Mouse (Mus musculus) 3T3-L1 (cell line): ENCODE results near the gene Ifnl3.
"Not testable (repeated sequence)": the region's sequence is repeated elsewhere in the genome, so short reads cannot be mapped to it uniquely, and the experiment has no call there.

Experiments
- DNase-seq: peaks from one replicate; pipeline ENCODE4 v3.0.0-alpha.2; 2015; ENCODE audit warnings: low read depth, low spot score

The Ifnl3 gene

GRCm38 (mm10) chr7:28522536-28522935 is at the start of gene Ifnl3:
Ifnl3 (plus strand) TSS chr7:28522836.
- DNase-seq = not testable (repeated sequence)

- no peak for DNase-seq
Measured at GRCm38 (mm10) chr7:28476191-28476590, 46.4 kb upstream of the Ifnl3 start.

- no peak for DNase-seq
Measured at GRCm38 (mm10) chr7:28477363-28477762, 45.3 kb upstream of the Ifnl3 start.

GRCm38 (mm10) chr7:28478854-28479253 is 43.8 kb upstream of the Ifnl3 start:
- no peak for DNase-seq

- no peak for DNase-seq
Measured at GRCm38 (mm10) chr7:28482854-28483253, 39.8 kb upstream of the Ifnl3 start.

- no peak for DNase-seq
Measured at GRCm38 (mm10) chr7:28484192-28484591, 38.4 kb upstream of the Ifnl3 start.

GRCm38 (mm10) chr7:28488030-28488491 is 34.6 kb upstream of the Ifnl3 start:
- DNase-seq = peak; percentile 21

GRCm38 (mm10) chr7:28490410-28490809 is 32.2 kb upstream of the Ifnl3 start:
- DNase-seq = peak; percentile 6

GRCm38 (mm10) chr7:28490903-28491302 is 31.7 kb upstream of the Ifnl3 start:
- DNase-seq = no peak

- no peak for DNase-seq
Measured at GRCm38 (mm10) chr7:28492310-28492709, 30.3 kb upstream of the Ifnl3 start.

- no peak for DNase-seq
Measured at GRCm38 (mm10) chr7:28495426-28495825, 27.2 kb upstream of the Ifnl3 start.

- DNase-seq = peak; percentile 31
Measured at GRCm38 (mm10) chr7:28505585-28505984, 17.1 kb upstream of the Ifnl3 start.

GRCm38 (mm10) chr7:28509121-28509520 is 13.5 kb upstream of the Ifnl3 start:
- not testable (repeated sequence) for DNase-seq

- not testable (repeated sequence) for DNase-seq
Measured at GRCm38 (mm10) chr7:28510405-28510974, 12.1 kb upstream of the Ifnl3 start, which contains the start of gene Ifnl2. Ifnl2 (minus strand) TSS chr7:28510455.

GRCm38 (mm10) chr7:28511441-28511840 is 11.2 kb upstream of the Ifnl3 start:
- no peak for DNase-seq

- DNase-seq = peak; percentile 53
Measured at GRCm38 (mm10) chr7:28527922-28528719, 5.5 kb downstream of the Ifnl3 start.

GRCm38 (mm10) chr7:28532005-28532404 is 9.4 kb downstream of the Ifnl3 start:
- no peak for DNase-seq

- not testable (repeated sequence) for DNase-seq
Measured at GRCm38 (mm10) chr7:28538886-28539285, 16.2 kb downstream of the Ifnl3 start.

- no peak for DNase-seq
Measured at GRCm38 (mm10) chr7:28540526-28540925, 17.9 kb downstream of the Ifnl3 start, which contains the start of gene Sycn. Sycn (plus strand) TSS chr7:28540885.

GRCm38 (mm10) chr7:28544051-28544601 is 21.5 kb downstream of the Ifnl3 start:
- no peak for DNase-seq

- DNase-seq = peak; percentile 23
Measured at GRCm38 (mm10) chr7:28545048-28545890, 22.6 kb downstream of the Ifnl3 start.

GRCm38 (mm10) chr7:28545891-28546210 is 23.2 kb downstream of the Ifnl3 start:
- peak; percentile 22 for DNase-seq
